Mouse (Mus musculus) stomach, postnatal 0 days (tissue): ENCODE results near the gene Gna11. TPM values are rescaled to one million over a fixed set of nuclear protein-coding genes. Genes with fewer than 3 reads are reported as not detected.
A peak's percentile ranks its signal among the peaks of the same experiment; 100 is the strongest.

ENCODE experiments used
- ATAC-seq: fragments of 200-750 bp; cut with Nextera tagmentation; 2 replicates; pipeline ENCODE4 v1.8.0; 2017; ENCODE audit not compliant: low FRiP score, low TSS enrichment
- DNase-seq: peaks from one replicate; pipeline ENCODE4 v3.0.0-alpha.2; 2016; ENCODE audit warnings: low spot score
- H3K27ac ChIP-seq: fragments of 300-500 bp; sonication (generic); replicated peaks from 2 replicates; pipeline ENCODE4 v1.5.1; 2014; ENCODE audit warnings: mild to moderate bottlenecking, control low read depth
- H3K27me3 ChIP-seq: fragments of 300-500 bp; sonication (generic); 2 replicates; pipeline ENCODE4 v1.6.1; 2014; ENCODE audit warnings: low read length; ENCODE audit not compliant: control insufficient read depth, insufficient read depth
- H3K36me3 ChIP-seq: fragments of 300-500 bp; sonication (generic); 2 replicates; pipeline ENCODE4 v1.6.1; 2014; ENCODE audit warnings: low read length, mixed read lengths; ENCODE audit not compliant: control insufficient read depth, insufficient read depth
- H3K4me1 ChIP-seq: fragments of 300-500 bp; sonication (generic); replicated peaks from 2 replicates; pipeline ENCODE4 v1.6.1; 2014; ENCODE audit warnings: antibody characterized with exemption; ENCODE audit not compliant: control insufficient read depth, insufficient read depth
- H3K4me2 ChIP-seq: fragments of 300-500 bp; sonication (generic); replicated peaks from 2 replicates; pipeline ENCODE4 v1.6.1; 2014; ENCODE audit warnings: low read depth, mild to moderate bottlenecking, control low read depth, moderate library complexity
- H3K4me3 ChIP-seq: fragments of 300-500 bp; sonication (generic); 2 replicates; pipeline ENCODE4 v1.5.1; 2014; ENCODE audit warnings: low read depth, low read length, control low read depth
- H3K9ac ChIP-seq: fragments of 300-500 bp; sonication (generic); 2 replicates; pipeline ENCODE4 v1.6.1; 2014; ENCODE audit warnings: mild to moderate bottlenecking, low read length, control low read depth, mixed read lengths
- H3K9me3 ChIP-seq: fragments of 300-500 bp; sonication (generic); 2 replicates; pipeline ENCODE4 v1.6.1; 2016; ENCODE audit warnings: low read length; ENCODE audit not compliant: control insufficient read depth
- CTCF ChIP-seq: IDR thresholded peaks from 2 replicates; pipeline ENCODE4 v1.5.1; 2016; ENCODE audit warnings: antibody characterized with exemption, low read depth, mild to moderate bottlenecking, moderate library complexity
- EP300 ChIP-seq: optimal IDR thresholded peaks from 2 replicates; pipeline ENCODE3; 2016; ENCODE audit warnings: antibody characterized with exemption
- WGBS: fragments of 180-500 bp; shearing (Covaris S2); extraction: QIAGEN DNeasy Blood & Tissue Kit; methylation state at CpG from one replicate; pipeline ENCODE4 v1.1.7; 2014; 5-methylcytosine and 5-hydroxymethylcytosine counted together
- polyA plus RNA-seq: library from polyadenylated mRNA; unstranded; fragments of >200 nt; fragmentation: Nextera tagmentation; extraction: Ambion mirVana; gene quantifications from 2 replicates; pipeline ENCODE4 v1.2.1, GENCODE M21; 2015

Gna11 gene
- polyA plus RNA-seq, 1 experiment from 2014 or later, result 62.5 TPM

- no peak for ATAC-seq
- WGBS, result 66% methylated on average over 23 of the region's 23 CpGs
Observed at GRCm38 (mm10) chr10:81499250-81499901, 45.6 kb downstream of the Gna11 start.

GRCm38 (mm10) chr10:81498316-81499249, 46.4 kb downstream of the Gna11 start:
- Histone ChIP-seq H3K27ac (no peak overlapping the region), H3K4me1 (peaks cover 3% of the 10 kb centered on the region; the same call in 1 of the 2 replicates), H3K4me2 (no peak overlapping the region), H3K9me3 (no peaks in the 10 kb centered on the region), H3K4me3 (no peak overlapping the region), H3K36me3 (no peaks in the 10 kb centered on the region), H3K27me3 (no peaks in the 10 kb centered on the region), H3K9ac (no peak overlapping the region)
- no peak; the same call in 1 of the 2 replicates for TF ChIP-seq CTCF
- TF ChIP-seq EP300, result no peak
- DNase-seq (no peak), ATAC-seq (no peak)
- WGBS, result 82% methylated on average over 38 of the region's 38 CpGs

More at GRCm38 (mm10) chr10:81499250-81499901, 45.6 kb downstream of the Gna11 start:
- Histone ChIP-seq H3K27ac (no peak overlapping the region; the same call in 1 of the 2 replicates), H3K9me3 (no peaks in the 10 kb centered on the region), H3K4me2 (no peak overlapping the region), H3K4me1 (peaks cover 3% of the 10 kb centered on the region; the same call in 1 of the 2 replicates), H3K36me3 (no peaks in the 10 kb centered on the region), H3K4me3 (no peak overlapping the region), H3K9ac (no peak overlapping the region), H3K27me3 (no peaks in the 10 kb centered on the region)
- no peak for TF ChIP-seq EP300
- TF ChIP-seq CTCF, result no peak
- DNase-seq, result no peak

GRCm38 (mm10) chr10:81497401-81498270, 47.4 kb downstream of the Gna11 start:
- Histone ChIP-seq H3K27ac (no peak overlapping the region), H3K4me1 (peaks cover 3% of the 10 kb centered on the region; the same call in 1 of the 2 replicates), H3K36me3 (peaks cover 1% of the 10 kb centered on the region; the same call in 1 of the 2 replicates), H3K4me3 (no peak overlapping the region), H3K27me3 (no peaks in the 10 kb centered on the region), H3K4me2 (no peak overlapping the region), H3K9me3 (no peaks in the 10 kb centered on the region), H3K9ac (no peak overlapping the region)
- DNase-seq (no peak), ATAC-seq (no peak)
- 78% methylated on average over 17 of the region's 17 CpGs for WGBS
- no peak for TF ChIP-seq CTCF
- no peak for TF ChIP-seq EP300

- Histone ChIP-seq H3K36me3 (peaks cover 4% of the 10 kb centered on the region; the same call in 1 of the 2 replicates), H3K9ac (no peak overlapping the region), H3K9me3 (no peaks in the 10 kb centered on the region), H3K4me1 (peaks cover 3% of the 10 kb centered on the region; the same call in 1 of the 2 replicates), H3K4me2 (peak overlapping the region; percentile 35), H3K27me3 (no peaks in the 10 kb centered on the region), H3K4me3 (peak overlapping the region; percentile 79), H3K27ac (no peak overlapping the region)
- 23% methylated on average over 4 of the region's 4 CpGs for WGBS
- TF ChIP-seq CTCF (no peak), EP300 (no peak)
- ATAC-seq (no peak), DNase-seq (no peak)
Observed at GRCm38 (mm10) chr10:81496969-81497368, 48.0 kb downstream of the Gna11 start.

GRCm38 (mm10) chr10:81496264-81496901, 48.6 kb downstream of the Gna11 start, which contains the start of gene Ncln:
Ncln (minus strand) TSS chr10:81496392.
- Histone ChIP-seq H3K36me3 (peaks cover 9% of the 10 kb centered on the region; the same call in 1 of the 2 replicates), H3K9me3 (no peaks in the 10 kb centered on the region), H3K4me1 (peaks cover 3% of the 10 kb centered on the region; the same call in 1 of the 2 replicates), H3K27ac (peak within 1 kb of the TSS; percentile 74), H3K9ac (peak within 1 kb of the TSS; percentile 90), H3K4me2 (peak within 1 kb of the TSS; percentile 90), H3K27me3 (no peaks in the 10 kb centered on the region), H3K4me3 (peak within 1 kb of the TSS; percentile 79)
- TF ChIP-seq EP300 (peak; percentile 62), CTCF (no peak; the same call in 1 of the 2 replicates)
- ATAC-seq, result peak; percentile 97
- peak; percentile 98 for DNase-seq
- WGBS, result under 1% methylated on average over 42 of the region's 45 CpGs
